Mouse (Mus musculus) olfactory bulb, adult 2 months (tissue): Measurements from ENCODE around the gene Capn15. TPM values are rescaled to one million over a fixed set of nuclear protein-coding genes. Genes with fewer than 3 reads are reported as not detected.

Experiments
- H3K27ac ChIP-seq: fragments of 200-500 bp; 2 replicates; pipeline ENCODE4 v1.5.1; 2012; ENCODE audit warnings: low read depth, low read length; ENCODE audit not compliant: insufficient read depth
- H3K4me1 ChIP-seq: fragments of 200-500 bp; 2 replicates; pipeline ENCODE4 v1.6.1; 2012; ENCODE audit warnings: low read length; ENCODE audit not compliant: control insufficient read depth, insufficient read depth
- H3K4me3 ChIP-seq: fragments of 200-500 bp; 2 replicates; pipeline ENCODE4 v1.5.1; 2012; ENCODE audit warnings: mild to moderate bottlenecking, low read depth, low read length, moderate library complexity; ENCODE audit not compliant: insufficient read depth
- CTCF ChIP-seq: fragments of 200-500 bp; IDR thresholded peaks from 2 replicates; pipeline ENCODE4 v1.5.1; 2012; ENCODE audit warnings: low read depth, mild to moderate bottlenecking, low read length, moderate library complexity; ENCODE audit not compliant: insufficient read depth
- POLR2A ChIP-seq: fragments of 200-500 bp; IDR thresholded peaks from 2 replicates; pipeline ENCODE4 v1.6.1; 2012; ENCODE audit warnings: mild to moderate bottlenecking, low read depth, low read length, moderate library complexity; ENCODE audit not compliant: insufficient read depth
- WGBS: fragments of 180-500 bp; shearing (Covaris S2); methylation state at CpG from one replicate; pipeline ENCODE4 v1.1.7; 2018; 5-methylcytosine and 5-hydroxymethylcytosine counted together
- polyA plus RNA-seq: library from polyadenylated mRNA; stranded (reverse); fragments of >200 nt; gene quantifications from 2 replicates; pipeline ENCODE4 v1.2.4, GENCODE M21; 2012; ENCODE audit warnings: low replicate concordance; ENCODE audit not compliant: missing spikeins, insufficient read depth, insufficient read length

The Capn15 gene
- polyA plus RNA-seq, 1 experiment = not detected

GRCm38 (mm10) chr17:26005731-26006450 lies 20.3 kb upstream of the Capn15 start:
- TF ChIP-seq POLR2A = no peak
- TF ChIP-seq CTCF = no peak
- Histone ChIP-seq H3K27ac (no peak overlapping the region), H3K4me3 (no peak overlapping the region), H3K4me1 (peaks cover 15% of the 10 kb centered on the region)
- WGBS = 60% methylated on average over 10 of the region's 10 CpGs

GRCm38 (mm10) chr17:26004711-26005110 lies 19.1 kb upstream of the Capn15 start:
- Histone ChIP-seq H3K27ac (no peak overlapping the region), H3K4me3 (no peak overlapping the region), H3K4me1 (peaks cover 15% of the 10 kb centered on the region)
- TF ChIP-seq POLR2A = no peak
- TF ChIP-seq CTCF = no peak
- 90% methylated on average over 15 of the region's 15 CpGs for WGBS

GRCm38 (mm10) chr17:26003864-26004263 lies 18.3 kb upstream of the Capn15 start:
- 88% methylated on average over 2 of the region's 2 CpGs for WGBS
- H3K4me3 ChIP-seq = no peak overlapping the region
- no peak for TF ChIP-seq CTCF
- no peak for TF ChIP-seq POLR2A
- H3K27ac ChIP-seq = no peak overlapping the region
- peaks cover 11% of the 10 kb centered on the region for H3K4me1 ChIP-seq

DNA sequence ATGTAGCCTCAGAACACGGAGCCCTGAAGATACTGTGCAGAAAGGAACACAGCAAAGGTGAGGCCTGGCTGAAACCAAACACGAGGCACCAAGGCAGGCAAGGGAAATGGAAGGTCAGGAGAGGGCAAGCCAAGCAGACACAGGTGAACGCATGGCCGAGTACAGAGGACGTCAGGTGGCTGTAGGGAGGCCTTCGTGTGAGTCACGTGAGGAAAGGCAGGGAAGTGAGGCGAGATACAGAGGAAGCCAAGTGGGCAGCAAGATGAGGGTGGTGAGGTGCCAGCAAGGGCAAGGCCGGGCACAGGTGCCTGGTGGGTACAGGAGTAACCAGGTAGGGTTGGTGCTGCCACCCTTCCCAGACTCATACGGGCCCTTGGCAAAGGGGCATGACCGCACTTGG lies 12.8 kb upstream of the Capn15 start:
- no peak overlapping the region for H3K27ac ChIP-seq
- no peaks in the 10 kb centered on the region for H3K4me1 ChIP-seq
- 92% methylated on average over 11 of the region's 11 CpGs for WGBS
- H3K4me3 ChIP-seq = no peak overlapping the region
- TF ChIP-seq CTCF (no peak), POLR2A (no peak)

DNA sequence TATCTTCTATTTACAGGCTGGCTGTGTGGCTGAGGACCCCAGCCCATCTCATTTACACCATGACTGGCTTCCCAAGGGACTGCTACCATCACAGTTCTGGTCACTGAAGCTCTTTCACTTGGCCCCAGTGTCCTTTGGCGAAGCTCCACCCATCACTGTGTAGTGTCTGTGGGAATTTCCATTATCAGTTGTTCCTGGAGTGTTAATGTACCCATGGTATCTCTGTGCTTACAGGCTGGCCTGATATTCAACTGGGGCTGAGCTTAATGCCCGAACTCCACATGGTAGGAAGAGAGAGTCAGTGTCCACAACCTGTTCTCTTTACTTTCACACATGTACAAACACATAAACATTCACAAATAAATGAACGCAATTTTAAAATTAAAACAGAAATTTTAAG lies 7.9 kb upstream of the Capn15 start:
- Histone ChIP-seq H3K27ac (no peak overlapping the region), H3K4me3 (no peak overlapping the region), H3K4me1 (no peaks in the 10 kb centered on the region)
- 97% methylated on average over 3 of the region's 3 CpGs for WGBS
- TF ChIP-seq POLR2A (no peak), CTCF (no peak)

DNA sequence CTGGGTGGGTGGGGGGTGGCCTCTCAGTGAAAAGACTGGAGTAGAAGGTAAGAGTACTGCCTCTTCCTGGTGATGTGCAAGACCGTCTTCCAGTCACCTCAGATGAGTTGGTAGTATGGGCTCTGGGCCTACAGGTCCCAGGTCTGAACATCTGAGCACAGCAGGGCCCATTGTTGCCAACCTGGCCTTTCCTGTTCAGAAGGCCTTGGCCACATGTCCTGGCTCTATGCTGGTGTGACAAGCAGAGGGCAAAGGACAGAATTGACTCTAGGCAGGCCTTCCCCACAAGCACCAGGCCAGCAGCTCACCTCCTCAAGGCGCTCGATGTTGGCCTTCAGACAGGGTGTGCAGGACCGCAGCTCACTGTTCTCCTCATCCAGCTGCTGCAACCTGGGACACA lies 6.7 kb upstream of the Capn15 start:
- H3K4me3 ChIP-seq = no peak overlapping the region
- over 99% methylated on average over 4 of the region's 4 CpGs for WGBS
- H3K4me1 ChIP-seq = no peaks in the 10 kb centered on the region
- TF ChIP-seq CTCF = no peak
- TF ChIP-seq POLR2A = no peak
- no peak overlapping the region for H3K27ac ChIP-seq

GRCm38 (mm10) chr17:25990331-25990730 lies 4.7 kb upstream of the Capn15 start:
- Histone ChIP-seq H3K4me3 (no peak overlapping the region), H3K27ac (no peak overlapping the region), H3K4me1 (no peaks in the 10 kb centered on the region)
- 96% methylated on average over 5 of the region's 5 CpGs for WGBS
- no peak for TF ChIP-seq CTCF
- TF ChIP-seq POLR2A = no peak

GRCm38 (mm10) chr17:25984556-25985305 lies 865 bp downstream of the Capn15 start:
- Histone ChIP-seq H3K4me1 (peaks cover 19% of the 10 kb centered on the region), H3K27ac (peak overlapping the region; percentile 50), H3K4me3 (peak overlapping the region; percentile 81)
- 6% methylated on average over 17 of the region's 17 CpGs for WGBS
- TF ChIP-seq CTCF (no peak), POLR2A (no peak)

DNA sequence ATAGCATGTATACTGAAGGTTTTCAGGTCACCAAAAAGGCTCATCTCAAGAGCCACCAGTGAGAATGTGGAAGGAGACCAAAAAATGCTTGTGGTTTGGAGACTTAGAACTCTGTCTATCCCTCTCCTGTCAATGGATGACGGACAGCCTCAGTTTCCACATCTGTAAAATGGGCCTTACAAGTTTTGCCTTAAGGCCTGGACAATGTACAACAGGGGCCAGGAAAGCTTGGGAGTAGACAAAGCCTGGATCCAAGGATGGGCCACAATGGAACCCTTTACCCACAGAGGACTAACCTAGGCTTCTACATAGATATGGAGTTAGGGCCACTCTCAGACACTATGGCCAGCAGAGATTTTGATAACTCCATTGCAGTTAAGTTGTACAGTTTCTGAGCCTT lies 1.5 kb downstream of the Capn15 start:
- Histone ChIP-seq H3K4me1 (peaks cover 19% of the 10 kb centered on the region), H3K4me3 (no peak overlapping the region), H3K27ac (no peak overlapping the region)
- WGBS = 94% methylated on average over 1 of the region's 1 CpGs
- no peak for TF ChIP-seq CTCF
- no peak for TF ChIP-seq POLR2A
